Mouse (Mus musculus) hindbrain, postnatal 0 days (tissue): ENCODE results near the gene Tec. TPM values are rescaled to one million over a fixed set of nuclear protein-coding genes. Genes with fewer than 3 reads are reported as not detected.

Experiments used
- ATAC-seq: fragments of 200-750 bp; cut with Nextera tagmentation; 2 replicates; pipeline ENCODE4 v1.8.0; 2017; ENCODE audit warnings: mild to moderate bottlenecking, moderate TSS enrichment, moderate library complexity
- DNase-seq: peaks from one replicate; pipeline ENCODE4 v3.0.0-alpha.2; 2015; ENCODE audit warnings: low spot score
- H3K27ac ChIP-seq: fragments of 300-500 bp; sonication (generic); 2 replicates; pipeline ENCODE4 v1.5.1; 2014; ENCODE audit warnings: mild to moderate bottlenecking
- H3K27me3 ChIP-seq: fragments of 300-500 bp; sonication (generic); 2 replicates; pipeline ENCODE4 v1.6.1; 2014; ENCODE audit warnings: low read length, mixed read lengths; ENCODE audit not compliant: insufficient read depth
- H3K36me3 ChIP-seq: fragments of 300-500 bp; sonication (generic); 2 replicates; pipeline ENCODE4 v1.6.1; 2014; ENCODE audit warnings: low read length, mixed read lengths; ENCODE audit not compliant: insufficient read depth
- H3K4me1 ChIP-seq: fragments of 300-500 bp; sonication (generic); 2 replicates; pipeline ENCODE4 v1.6.1; 2014; ENCODE audit warnings: antibody characterized with exemption, low read length, mixed read lengths; ENCODE audit not compliant: insufficient read depth
- H3K4me2 ChIP-seq: fragments of 300-500 bp; sonication (generic); 2 replicates; pipeline ENCODE4 v1.6.1; 2014; ENCODE audit warnings: low read depth, mild to moderate bottlenecking, low read length, moderate library complexity, mixed read lengths
- H3K4me3 ChIP-seq: fragments of 300-500 bp; sonication (generic); 2 replicates; pipeline ENCODE4 v1.5.1; 2014; ENCODE audit warnings: low read length
- H3K9ac ChIP-seq: fragments of 300-500 bp; sonication (generic); replicated peaks from 2 replicates; pipeline ENCODE4 v1.6.1; 2014; ENCODE audit warnings: mild to moderate bottlenecking, low read length, moderate library complexity, mixed read lengths
- H3K9me3 ChIP-seq: fragments of 300-500 bp; sonication (generic); 2 replicates; pipeline ENCODE4 v1.6.1; 2016; ENCODE audit warnings: low read length, mixed read lengths
- CTCF ChIP-seq: IDR thresholded peaks from 2 replicates; pipeline ENCODE4 v1.5.1; 2016; ENCODE audit warnings: antibody characterized with exemption, control low read depth, low read depth
- WGBS: fragments of 180-500 bp; shearing (Covaris S2); extraction: QIAGEN DNeasy Blood & Tissue Kit; methylation state at CpG from one replicate; pipeline ENCODE4 v1.1.7; 2014; 5-methylcytosine and 5-hydroxymethylcytosine counted together
- polyA plus RNA-seq: library from polyadenylated mRNA; unstranded; fragments of >200 nt; fragmentation: Nextera tagmentation; extraction: Ambion mirVana; gene quantifications from 2 replicates; pipeline ENCODE4 v1.2.1, GENCODE M21; 2015
- total RNA-seq: library from RNA; depleted of rRNA; stranded (reverse); fragments of >200 nt; gene quantifications from 2 replicates; pipeline ENCODE4 v1.2.3, GENCODE M21; 2014

Tec gene
- total and polyA plus RNA-seq, 2 experiments from 2014 or later, result 3.0 to 3.6 TPM

- no peak overlapping the region for H3K9ac ChIP-seq
- peak; percentile 66 for TF ChIP-seq CTCF
- no peak overlapping the region for H3K4me2 ChIP-seq
- H3K27ac ChIP-seq, result no peak overlapping the region
- 65% methylated on average over 5 of the region's 5 CpGs for WGBS
- no peaks in the 10 kb centered on the region for H3K4me1 ChIP-seq
- no peaks in the 10 kb centered on the region for H3K9me3 ChIP-seq
- ATAC-seq (no peak), DNase-seq (peak; percentile 36)
- H3K36me3 ChIP-seq, result no peaks in the 10 kb centered on the region
- H3K27me3 ChIP-seq, result no peaks in the 10 kb centered on the region
- H3K4me3 ChIP-seq, result no peak overlapping the region
Observed at GRCm38 (mm10) chr5:72893987-72894386, 25.7 kb upstream of the Tec start.

GRCm38 (mm10) chr5:72891534-72891933, 23.3 kb upstream of the Tec start:
- WGBS, result 10% methylated on average over 12 of the region's 12 CpGs
- Histone ChIP-seq H3K27me3 (no peaks in the 10 kb centered on the region), H3K36me3 (no peaks in the 10 kb centered on the region), H3K27ac (no peak overlapping the region), H3K4me1 (no peaks in the 10 kb centered on the region), H3K9me3 (no peaks in the 10 kb centered on the region), H3K4me2 (no peak overlapping the region), H3K4me3 (no peak overlapping the region), H3K9ac (no peak overlapping the region)
- peak; percentile 79 for TF ChIP-seq CTCF
- peak; percentile 49; the same call in 1 of the 2 replicates for ATAC-seq
- peak; percentile 72 for DNase-seq

- H3K9me3 ChIP-seq, result no peaks in the 10 kb centered on the region
- no peak for TF ChIP-seq CTCF
- H3K27me3 ChIP-seq, result no peaks in the 10 kb centered on the region
- ATAC-seq (no peak), DNase-seq (no peak)
- no peak overlapping the region for H3K27ac ChIP-seq
- H3K9ac ChIP-seq, result no peak overlapping the region
- no peak overlapping the region for H3K4me3 ChIP-seq
- WGBS, result 89% methylated on average over 7 of the region's 7 CpGs
- H3K4me1 ChIP-seq, result no peaks in the 10 kb centered on the region
- H3K36me3 ChIP-seq, result no peaks in the 10 kb centered on the region
- no peak overlapping the region for H3K4me2 ChIP-seq
Observed at GRCm38 (mm10) chr5:72888260-72888659, 20.0 kb upstream of the Tec start.

GRCm38 (mm10) chr5:72886458-72887222, 18.4 kb upstream of the Tec start:
- TF ChIP-seq CTCF, result no peak
- 75% methylated on average over 18 of the region's 19 CpGs for WGBS

GRCm38 (mm10) chr5:72883706-72884105, 15.4 kb upstream of the Tec start:
- no peak overlapping the region for H3K4me2 ChIP-seq
- no peak for ATAC-seq
- no peaks in the 10 kb centered on the region for H3K36me3 ChIP-seq
- no peak overlapping the region for H3K4me3 ChIP-seq
- no peak for DNase-seq
- H3K27ac ChIP-seq, result no peak overlapping the region
- no peaks in the 10 kb centered on the region for H3K4me1 ChIP-seq
- no peak overlapping the region for H3K9ac ChIP-seq
- no peaks in the 10 kb centered on the region for H3K27me3 ChIP-seq
- WGBS, result 92% methylated on average over 3 of the region's 3 CpGs
- TF ChIP-seq CTCF, result no peak
- no peaks in the 10 kb centered on the region for H3K9me3 ChIP-seq

More at GRCm38 (mm10) chr5:72886458-72887222, 18.4 kb upstream of the Tec start:
- no peaks in the 10 kb centered on the region for H3K4me1 ChIP-seq
- DNase-seq (peak; percentile 8), ATAC-seq (no peak)
- H3K27me3 ChIP-seq, result no peaks in the 10 kb centered on the region
- H3K9me3 ChIP-seq, result no peaks in the 10 kb centered on the region
- H3K36me3 ChIP-seq, result no peaks in the 10 kb centered on the region
- H3K9ac ChIP-seq, result no peak overlapping the region
- no peak overlapping the region for H3K4me3 ChIP-seq
- no peak overlapping the region for H3K4me2 ChIP-seq
- H3K27ac ChIP-seq, result no peak overlapping the region

GRCm38 (mm10) chr5:72882412-72882765, 14.1 kb upstream of the Tec start:
- no peak for TF ChIP-seq CTCF
- Histone ChIP-seq H3K4me2 (no peak overlapping the region), H3K9ac (no peak overlapping the region), H3K36me3 (no peaks in the 10 kb centered on the region), H3K9me3 (no peaks in the 10 kb centered on the region), H3K27me3 (no peaks in the 10 kb centered on the region), H3K4me1 (no peaks in the 10 kb centered on the region), H3K27ac (no peak overlapping the region), H3K4me3 (no peak overlapping the region)
- WGBS, result 78% methylated on average over 2 of the region's 2 CpGs
- DNase-seq (no peak), ATAC-seq (no peak)

- no peak overlapping the region for H3K4me2 ChIP-seq
- H3K27me3 ChIP-seq, result no peaks in the 10 kb centered on the region
- H3K9ac ChIP-seq, result no peak overlapping the region
- H3K27ac ChIP-seq, result no peak overlapping the region
- no peak for TF ChIP-seq CTCF
- WGBS, result 87% methylated on average over 12 of the region's 12 CpGs
- no peaks in the 10 kb centered on the region for H3K4me1 ChIP-seq
- no peak overlapping the region for H3K4me3 ChIP-seq
- H3K36me3 ChIP-seq, result no peaks in the 10 kb centered on the region
- DNase-seq, result no peak
- ATAC-seq, result no peak
- H3K9me3 ChIP-seq, result no peaks in the 10 kb centered on the region
Observed at GRCm38 (mm10) chr5:72881748-72882411, 13.6 kb upstream of the Tec start.
